Mouse (Mus musculus): ENCODE measurements around the gene Prkn. TPM values are rescaled to one million over a fixed set of nuclear protein-coding genes. Genes with fewer than 3 reads are reported as not detected.

Prkn gene
- polyA plus RNA-seq, 1 experiment from 2014 or later, result 0.96 TPM

GRCm38 (mm10) chr17:11392622-11393294, 552.6 kb downstream of the Prkn start:
- Histone ChIP-seq H3K36me3 (ENCODE audit: control insufficient read depth, insufficient read depth) (no peaks in the 10 kb centered on the region), H3K27ac (ENCODE audit: low read depth, low read length) (no peak overlapping the region), H3K27me3 (replicated peaks; ENCODE audit: control insufficient read depth, insufficient read depth, low read length) (no peaks in the 10 kb centered on the region), H3K9me3 (ENCODE audit: control insufficient read depth) (no peaks in the 10 kb centered on the region), H3K4me2 (replicated peaks; ENCODE audit: low read depth) (no peak overlapping the region), H3K9ac (ENCODE audit: low read depth, low read length) (no peak overlapping the region), H3K4me3 (ENCODE audit: low read depth, low read length) (no peak overlapping the region), H3K4me1 (replicated peaks; ENCODE audit: control insufficient read depth, insufficient read depth, low read length) (no peaks in the 10 kb centered on the region)
- 63% methylated on average over 11 of the region's 11 CpGs for WGBS
- no peak for TF ChIP-seq CTCF (IDR thresholded peaks at IDR 0.05; ENCODE audit: low read depth)
- no peak for ATAC-seq

GRCm38 (mm10) chr17:11394607-11395006, 554.4 kb downstream of the Prkn start:
- Histone ChIP-seq H3K9ac (ENCODE audit: low read depth, low read length) (no peak overlapping the region), H3K4me1 (replicated peaks; ENCODE audit: control insufficient read depth, insufficient read depth, low read length) (no peaks in the 10 kb centered on the region), H3K9me3 (ENCODE audit: control insufficient read depth) (no peaks in the 10 kb centered on the region), H3K36me3 (ENCODE audit: control insufficient read depth, insufficient read depth) (no peaks in the 10 kb centered on the region), H3K4me3 (ENCODE audit: low read depth, low read length) (no peak overlapping the region), H3K4me2 (replicated peaks; ENCODE audit: low read depth) (no peak overlapping the region), H3K27ac (ENCODE audit: low read depth, low read length) (no peak overlapping the region), H3K27me3 (replicated peaks; ENCODE audit: control insufficient read depth, insufficient read depth, low read length) (no peaks in the 10 kb centered on the region)
- no peak for TF ChIP-seq CTCF (IDR thresholded peaks at IDR 0.05; ENCODE audit: low read depth)
- 89% methylated on average over 6 of the region's 6 CpGs for WGBS
- no peak for ATAC-seq

- TF ChIP-seq CTCF (IDR thresholded peaks at IDR 0.05; ENCODE audit: low read depth), result no peak
- H3K4me2 ChIP-seq (replicated peaks; ENCODE audit: low read depth), result no peak overlapping the region
- 88% methylated on average over 4 of the region's 4 CpGs for WGBS
- no peak for ATAC-seq
- no peak overlapping the region for H3K27ac ChIP-seq (ENCODE audit: low read depth, low read length)
- no peaks in the 10 kb centered on the region for H3K4me1 ChIP-seq (replicated peaks; ENCODE audit: control insufficient read depth, insufficient read depth, low read length)
- H3K9ac ChIP-seq (ENCODE audit: low read depth, low read length), result no peak overlapping the region
- H3K9me3 ChIP-seq (ENCODE audit: control insufficient read depth), result no peaks in the 10 kb centered on the region
- H3K36me3 ChIP-seq (ENCODE audit: control insufficient read depth, insufficient read depth), result no peaks in the 10 kb centered on the region
- no peak overlapping the region for H3K4me3 ChIP-seq (ENCODE audit: low read depth, low read length)
- H3K27me3 ChIP-seq (replicated peaks; ENCODE audit: control insufficient read depth, insufficient read depth, low read length), result no peaks in the 10 kb centered on the region
Observed at GRCm38 (mm10) chr17:11397678-11398077, 557.5 kb downstream of the Prkn start.

GRCm38 (mm10) chr17:11402225-11402875, 562.2 kb downstream of the Prkn start:
- WGBS, result 71% methylated on average over 2 of the region's 2 CpGs
- Histone ChIP-seq H3K4me1 (replicated peaks; ENCODE audit: control insufficient read depth, insufficient read depth, low read length) (no peaks in the 10 kb centered on the region), H3K4me3 (ENCODE audit: low read depth, low read length) (no peak overlapping the region), H3K27ac (ENCODE audit: low read depth, low read length) (no peak overlapping the region), H3K9me3 (ENCODE audit: control insufficient read depth) (no peaks in the 10 kb centered on the region), H3K4me2 (replicated peaks; ENCODE audit: low read depth) (no peak overlapping the region), H3K27me3 (replicated peaks; ENCODE audit: control insufficient read depth, insufficient read depth, low read length) (no peaks in the 10 kb centered on the region), H3K9ac (ENCODE audit: low read depth, low read length) (no peak overlapping the region), H3K36me3 (ENCODE audit: control insufficient read depth, insufficient read depth) (no peaks in the 10 kb centered on the region)
- ATAC-seq, result no peak
- no peak for TF ChIP-seq CTCF (IDR thresholded peaks at IDR 0.05; ENCODE audit: low read depth)

- Histone ChIP-seq H3K4me3 (ENCODE audit: low read depth, low read length) (no peak overlapping the region), H3K9me3 (ENCODE audit: control insufficient read depth) (no peaks in the 10 kb centered on the region), H3K27me3 (replicated peaks; ENCODE audit: control insufficient read depth, insufficient read depth, low read length) (no peaks in the 10 kb centered on the region), H3K9ac (ENCODE audit: low read depth, low read length) (no peak overlapping the region), H3K4me2 (replicated peaks; ENCODE audit: low read depth) (no peak overlapping the region), H3K36me3 (ENCODE audit: control insufficient read depth, insufficient read depth) (no peaks in the 10 kb centered on the region), H3K4me1 (replicated peaks; ENCODE audit: control insufficient read depth, insufficient read depth, low read length) (no peaks in the 10 kb centered on the region), H3K27ac (ENCODE audit: low read depth, low read length) (no peak overlapping the region)
- TF ChIP-seq CTCF (IDR thresholded peaks at IDR 0.05; ENCODE audit: low read depth), result no peak
- no peak for ATAC-seq
- 41% methylated on average over 10 of the region's 10 CpGs for WGBS
Observed at GRCm38 (mm10) chr17:11411414-11411813, 571.2 kb downstream of the Prkn start.

- Histone ChIP-seq H3K36me3 (ENCODE audit: control insufficient read depth, insufficient read depth) (no peaks in the 10 kb centered on the region), H3K9me3 (ENCODE audit: control insufficient read depth) (no peaks in the 10 kb centered on the region), H3K27ac (ENCODE audit: low read depth, low read length) (no peak overlapping the region), H3K4me1 (replicated peaks; ENCODE audit: control insufficient read depth, insufficient read depth, low read length) (no peaks in the 10 kb centered on the region), H3K4me2 (replicated peaks; ENCODE audit: low read depth) (no peak overlapping the region), H3K9ac (ENCODE audit: low read depth, low read length) (no peak overlapping the region), H3K4me3 (ENCODE audit: low read depth, low read length) (no peak overlapping the region), H3K27me3 (replicated peaks; ENCODE audit: control insufficient read depth, insufficient read depth, low read length) (no peaks in the 10 kb centered on the region)
- WGBS, result 79% methylated on average over 5 of the region's 5 CpGs
- TF ChIP-seq CTCF (IDR thresholded peaks at IDR 0.05; ENCODE audit: low read depth), result no peak
- ATAC-seq, result no peak
Observed at GRCm38 (mm10) chr17:11413688-11414087, 573.5 kb downstream of the Prkn start.
